Mouse (Mus musculus) 3T3-L1 (cell line): ENCODE measurements at regions not wholly inside any gene's neighbourhood (a gene's known extent, or its start where the extent isn't known, plus 50 kb on each side); places are given as distances from the start of the nearest gene placed in this dataset.

Experiments used
- DNase-seq: peaks from one replicate; pipeline ENCODE4 v3.0.0-alpha.2; 2015; ENCODE audit warnings: low read depth, low spot score

- DNase-seq, result peak; percentile 13
Observed at GRCm38 (mm10) chr14:94860191-94860590, 969.7 kb upstream of the Pcdh9 start.

- no peak for DNase-seq
Observed at GRCm38 (mm10) chr14:94869011-94869410, 978.5 kb upstream of the Pcdh9 start.

- DNase-seq, result no peak
Observed at GRCm38 (mm10) chr14:94886054-94886453, 995.0 kb upstream of the 4921530L21Rik start.

GRCm38 (mm10) chr14:94895261-94895769 is 985.7 kb upstream of the 4921530L21Rik start:
- DNase-seq, result no peak

GRCm38 (mm10) chr14:94898667-94899281 is 982.3 kb upstream of the 4921530L21Rik start:
- DNase-seq, result peak; percentile 1

- DNase-seq, result peak; percentile 17
Observed at GRCm38 (mm10) chr14:94912326-94912725, 968.7 kb upstream of the 4921530L21Rik start.

- DNase-seq, result no peak
Observed at GRCm38 (mm10) chr14:94941416-94941815, 939.6 kb upstream of the 4921530L21Rik start.
